Mouse (Mus musculus): ENCODE data around the gene Cdc73. TPM values are rescaled to one million over a fixed set of nuclear protein-coding genes. Genes with fewer than 3 reads are reported as not detected.

The Cdc73 gene
- polyA plus RNA-seq, 2 experiments = 21.8 to 22.2 TPM

GRCm38 (mm10) chr1:143558235-143558634, 144.5 kb downstream of the Cdc73 start:
- no peaks in the 10 kb centered on the region for H3K27me3 ChIP-seq (ENCODE audit: control insufficient read depth, insufficient read depth, low read length)
- no peak for ATAC-seq (ENCODE audit: low FRiP score, low read depth)
- no peaks in the 10 kb centered on the region for H3K4me1 ChIP-seq (ENCODE audit: control insufficient read depth, insufficient read depth, low read length)
- DNase-seq (ENCODE audit: low spot score) = no peak
- no peak overlapping the region for H3K4me3 ChIP-seq (replicated peaks; ENCODE audit: low read length)
- no peaks in the 10 kb centered on the region for H3K36me3 ChIP-seq (ENCODE audit: control insufficient read depth, insufficient read depth, low read length)
- H3K9ac ChIP-seq (ENCODE audit: low read depth, low read length, severe bottlenecking) = no peak overlapping the region
- no peak overlapping the region for H3K27ac ChIP-seq (replicated peaks; ENCODE audit: low read depth, low read length)
- H3K4me2 ChIP-seq (replicated peaks; ENCODE audit: low read depth, low read length, severe bottlenecking) = no peak overlapping the region
- no peaks in the 10 kb centered on the region for H3K9me3 ChIP-seq (ENCODE audit: control insufficient read depth, low read length)
- TF ChIP-seq POLR2A (IDR thresholded peaks at IDR 0.05; ENCODE audit: borderline replicate concordance, extremely low read depth, insufficient read depth, insufficient read length) = no peak
- 85% methylated on average over 1 of the region's 1 CpGs for WGBS

- no peak overlapping the region for H3K27ac ChIP-seq (replicated peaks; ENCODE audit: low read depth, low read length)
- no peak for ATAC-seq (ENCODE audit: low FRiP score, low read depth)
- TF ChIP-seq POLR2A (IDR thresholded peaks at IDR 0.05; ENCODE audit: borderline replicate concordance, extremely low read depth, insufficient read depth, insufficient read length) = no peak
Observed at GRCm38 (mm10) chr1:143555533-143555932, 147.2 kb downstream of the Cdc73 start.

GRCm38 (mm10) chr1:143554621-143555020, 148.1 kb downstream of the Cdc73 start:
- Histone ChIP-seq H3K9ac (ENCODE audit: low read depth, low read length, severe bottlenecking) (no peak overlapping the region), H3K27ac (replicated peaks; ENCODE audit: low read depth, low read length) (no peak overlapping the region), H3K4me2 (replicated peaks; ENCODE audit: low read depth, low read length, severe bottlenecking) (no peak overlapping the region), H3K36me3 (ENCODE audit: control insufficient read depth, insufficient read depth, low read length) (no peaks in the 10 kb centered on the region), H3K4me3 (replicated peaks; ENCODE audit: low read length) (no peak overlapping the region), H3K9me3 (ENCODE audit: control insufficient read depth, low read length) (no peaks in the 10 kb centered on the region), H3K4me1 (ENCODE audit: control insufficient read depth, insufficient read depth, low read length) (no peaks in the 10 kb centered on the region), H3K27me3 (ENCODE audit: control insufficient read depth, insufficient read depth, low read length) (no peaks in the 10 kb centered on the region)
- TF ChIP-seq POLR2A (IDR thresholded peaks at IDR 0.05; ENCODE audit: borderline replicate concordance, extremely low read depth, insufficient read depth, insufficient read length) = no peak
- WGBS = 35% methylated on average over 2 of the region's 2 CpGs
- ATAC-seq (ENCODE audit: low FRiP score, low read depth) = no peak
- DNase-seq (ENCODE audit: low spot score) = no peak

More at GRCm38 (mm10) chr1:143555533-143555932, 147.2 kb downstream of the Cdc73 start:
- H3K36me3 ChIP-seq (ENCODE audit: control insufficient read depth, insufficient read depth, low read length) = no peaks in the 10 kb centered on the region
- no peak overlapping the region for H3K4me3 ChIP-seq (replicated peaks; ENCODE audit: low read length)
- no peak for DNase-seq (ENCODE audit: low spot score)
- H3K4me2 ChIP-seq (replicated peaks; ENCODE audit: low read depth, low read length, severe bottlenecking) = no peak overlapping the region
- H3K4me1 ChIP-seq (ENCODE audit: control insufficient read depth, insufficient read depth, low read length) = no peaks in the 10 kb centered on the region
- H3K9ac ChIP-seq (ENCODE audit: low read depth, low read length, severe bottlenecking) = no peak overlapping the region
- no peaks in the 10 kb centered on the region for H3K27me3 ChIP-seq (ENCODE audit: control insufficient read depth, insufficient read depth, low read length)
- H3K9me3 ChIP-seq (ENCODE audit: control insufficient read depth, low read length) = no peaks in the 10 kb centered on the region
- WGBS = 17% methylated on average over 1 of the region's 1 CpGs

Other genes starting within 250 kb of the Cdc73 start
- 0.58 and 0.63 TPM in 2 replicates for gene B3galt2, start 62.2 kb downstream of the Cdc73 start, polyA plus RNA-seq (2012; rRNA removed)
- 1.5 and 2.0 TPM in 2 replicates for gene B3galt2, start 62.2 kb downstream of the Cdc73 start, polyA plus RNA-seq (2014; fragmentation: Nextera tagmentation; extraction: Ambion mirVana)
- 48.1 and 65.8 TPM in 2 replicates for gene Glrx2, start 13.4 kb upstream of the Cdc73 start, polyA plus RNA-seq (2012; rRNA removed)
- 74.4 and 77.4 TPM in 2 replicates for gene Glrx2, start 13.4 kb upstream of the Cdc73 start, polyA plus RNA-seq (2014; fragmentation: Nextera tagmentation; extraction: Ambion mirVana)
- 7.1 and 7.2 TPM in 2 replicates for gene Trove2, start 74.2 kb upstream of the Cdc73 start, polyA plus RNA-seq (2012; rRNA removed)
- gene Trove2, start 74.2 kb upstream of the Cdc73 start, polyA plus RNA-seq (2014; fragmentation: Nextera tagmentation; extraction: Ambion mirVana) = 18.7 and 20.5 TPM in 2 replicates
- gene Uchl5, start 74.4 kb upstream of the Cdc73 start, polyA plus RNA-seq (2012; rRNA removed) = 11.8 and 19.9 TPM in 2 replicates
- 57.5 and 63.8 TPM in 2 replicates for gene Uchl5, start 74.4 kb upstream of the Cdc73 start, polyA plus RNA-seq (2014; fragmentation: Nextera tagmentation; extraction: Ambion mirVana)